Mouse (Mus musculus): ENCODE results near the gene Phf19.

Gene Phf19

GRCm38 (mm10) chr2:34896821-34897460 is 16.9 kb downstream of the Phf19 start:
- DNase-seq (ENCODE audit: low read depth, low spot score) = no peak

GRCm38 (mm10) chr2:34895503-34896113 is 18.2 kb downstream of the Phf19 start:
- no peak for DNase-seq (ENCODE audit: low read depth, low spot score)

DNA sequence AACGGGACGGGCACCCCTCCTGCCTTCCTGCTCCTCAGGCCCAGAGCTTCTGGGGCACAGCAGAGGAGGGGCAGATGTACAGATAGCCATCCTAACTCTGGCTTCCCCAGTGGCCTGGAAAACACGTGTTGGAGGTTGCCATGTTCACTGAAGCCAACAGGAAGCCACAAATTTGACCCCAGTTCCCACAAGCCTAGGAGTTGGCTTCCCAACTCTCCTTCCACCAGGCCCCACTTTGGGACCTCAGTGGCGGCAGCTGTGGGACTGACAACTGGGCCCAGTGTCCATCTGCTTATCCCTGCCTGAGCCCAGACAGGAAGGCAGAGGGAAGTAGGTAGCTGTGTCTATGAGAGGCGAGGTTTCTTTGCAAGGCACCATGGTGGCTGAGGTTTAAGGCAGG is 19.9 kb downstream of the Phf19 start:
- DNase-seq (ENCODE audit: low read depth, low spot score) = no peak

DNA sequence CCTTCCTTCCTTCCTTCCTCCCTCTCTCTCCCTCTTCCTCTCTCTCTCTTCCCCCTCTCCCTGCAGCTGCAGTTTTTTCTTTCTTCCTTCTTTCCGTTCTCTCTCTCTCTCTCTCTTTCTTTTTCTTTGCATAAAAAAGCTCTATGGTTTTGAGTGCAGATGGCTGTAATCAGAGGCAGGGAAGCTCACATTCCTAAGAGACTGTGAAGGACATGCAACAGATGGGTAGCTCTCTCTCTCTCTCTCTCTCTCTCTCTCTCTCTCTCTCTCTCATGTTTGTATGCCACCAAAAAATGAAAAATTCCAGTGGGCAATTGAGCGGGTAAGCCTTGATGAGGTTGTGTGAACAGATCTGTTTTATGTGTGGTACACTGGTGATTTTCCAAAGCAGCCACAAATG is 29.6 kb downstream of the Phf19 start:
- no peak for DNase-seq (ENCODE audit: low read depth, low spot score)

- DNase-seq (ENCODE audit: low read depth, low spot score) = no peak
Measured at GRCm38 (mm10) chr2:34883190-34883589, 30.6 kb downstream of the Phf19 start.

DNA sequence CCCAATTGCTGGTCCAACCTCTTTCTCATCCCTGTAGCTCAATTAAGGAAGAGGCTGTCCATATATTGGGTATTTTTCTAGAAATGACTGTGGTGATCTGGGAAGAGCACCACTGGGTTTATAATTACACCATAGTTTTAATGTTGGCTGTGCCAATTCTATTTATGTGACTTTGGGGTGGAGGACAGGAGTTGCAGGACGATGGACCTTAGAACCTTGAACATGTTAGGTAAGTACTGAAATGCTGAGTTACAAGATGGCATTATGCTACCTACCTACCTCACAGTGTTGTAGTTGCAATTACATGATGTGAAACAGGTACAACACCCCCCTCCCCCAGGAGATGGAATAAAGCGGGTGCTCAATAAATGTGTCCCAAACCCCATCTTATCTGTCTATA is 31.1 kb downstream of the Phf19 start:
- no peak for DNase-seq (ENCODE audit: low read depth, low spot score)

GRCm38 (mm10) chr2:34880054-34880453 is 33.8 kb downstream of the Phf19 start:
- no peak for DNase-seq (ENCODE audit: low read depth, low spot score)

- DNase-seq (ENCODE audit: low read depth, low spot score) = no peak
Measured at GRCm38 (mm10) chr2:34874816-34875345, 38.9 kb downstream of the Phf19 start, which contains the start of gene Psmd5. Gene Psmd5 (minus strand): TSS chr2:34874968.

DNA sequence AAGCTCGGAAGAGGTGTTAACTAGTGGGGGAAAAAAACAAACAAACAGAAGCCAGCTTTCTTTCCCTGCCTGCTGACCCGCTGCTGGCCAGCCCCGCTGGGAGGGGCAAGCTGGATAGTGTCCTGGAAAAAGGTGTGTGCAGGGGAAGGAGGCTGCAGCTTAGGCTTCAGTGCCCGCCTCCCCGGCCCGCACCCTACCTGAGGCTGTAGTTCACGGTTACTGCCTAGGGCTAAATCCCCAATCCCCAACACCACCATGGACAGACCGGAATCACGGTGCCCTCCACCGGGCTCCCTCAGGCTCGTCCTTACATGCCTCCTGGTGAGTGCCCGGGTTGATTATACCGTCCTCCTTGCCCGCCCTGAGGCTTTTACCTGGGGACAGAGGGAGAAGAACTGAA is 39.6 kb downstream of the Phf19 start, which contains the start of gene Cutal:
Gene Cutal, plus strand, starts transcription at position 126 of the 400 bp plus-strand sequence.
- DNase-seq (ENCODE audit: low read depth, low spot score) = no peak

DNA sequence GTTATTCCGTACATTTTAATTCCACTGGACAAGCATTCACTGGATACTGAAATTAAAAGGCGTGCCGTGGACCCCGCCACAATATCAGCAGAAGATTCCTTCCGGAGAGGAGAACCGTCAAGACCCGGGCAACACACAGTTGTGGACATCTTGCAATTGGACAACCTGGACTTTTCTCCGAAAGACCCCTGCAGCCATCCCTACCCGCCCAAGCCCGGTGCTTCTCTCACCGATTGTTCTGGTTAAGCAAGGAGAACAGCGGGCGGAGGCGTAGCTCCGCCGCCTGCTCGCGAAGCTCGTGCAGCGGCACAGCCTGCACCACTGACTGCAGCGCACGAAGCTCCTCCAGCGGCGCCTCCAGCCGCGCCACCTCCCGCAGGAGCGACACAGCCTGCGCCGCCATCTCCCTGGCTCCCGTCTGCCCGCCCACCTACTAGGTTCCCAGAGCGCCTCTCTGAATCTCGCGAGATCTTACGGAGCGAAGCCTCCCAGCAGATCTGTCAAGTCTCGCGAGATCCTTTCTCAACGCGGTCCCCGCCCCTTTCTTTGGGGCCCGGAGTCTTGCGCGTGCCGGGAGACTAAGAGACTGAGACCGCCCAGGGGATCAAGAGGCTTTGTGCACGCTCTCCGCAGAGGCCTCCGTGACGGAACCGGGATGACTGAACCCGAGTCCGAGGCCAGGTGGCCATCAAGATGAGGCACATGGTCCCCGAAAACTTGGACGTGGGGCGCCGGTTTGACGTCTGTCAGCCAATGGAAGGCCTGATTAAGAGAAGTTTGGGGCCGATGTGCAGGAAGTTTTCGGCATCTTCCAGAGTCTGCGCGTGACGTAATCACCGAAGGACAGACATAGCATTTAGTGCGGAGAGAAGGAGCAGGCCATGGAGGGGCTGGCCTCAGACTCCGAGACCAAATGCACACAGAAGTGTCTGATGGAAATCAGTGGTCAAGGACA is 43.0 kb downstream of the Phf19 start:
- peak; percentile 100 for DNase-seq (ENCODE audit: low read depth, low spot score)

DNA sequence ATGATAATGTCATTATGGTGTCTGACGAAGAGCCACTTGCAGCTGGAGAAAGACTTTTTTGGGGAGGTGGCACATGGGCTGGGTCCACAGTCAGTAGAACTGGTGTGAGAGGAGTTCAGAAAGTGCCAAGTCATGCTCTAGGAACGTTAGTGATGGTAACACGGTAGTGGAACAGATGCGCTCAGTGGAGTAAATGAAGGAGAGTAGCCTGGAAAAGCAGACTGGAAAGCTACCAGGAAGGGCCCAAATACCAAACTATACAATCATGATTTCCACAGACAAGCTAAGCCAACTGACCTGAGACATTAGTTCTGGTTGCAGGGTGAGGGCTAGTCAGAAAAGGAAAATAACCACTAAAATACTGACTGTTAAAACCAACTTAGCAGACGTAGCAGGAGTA is 44.1 kb downstream of the Phf19 start:
- DNase-seq (ENCODE audit: low read depth, low spot score) = no peak

GRCm38 (mm10) chr2:34857728-34858127 is 56.1 kb downstream of the Phf19 start:
- no peak for DNase-seq (ENCODE audit: low read depth, low spot score)

DNA sequence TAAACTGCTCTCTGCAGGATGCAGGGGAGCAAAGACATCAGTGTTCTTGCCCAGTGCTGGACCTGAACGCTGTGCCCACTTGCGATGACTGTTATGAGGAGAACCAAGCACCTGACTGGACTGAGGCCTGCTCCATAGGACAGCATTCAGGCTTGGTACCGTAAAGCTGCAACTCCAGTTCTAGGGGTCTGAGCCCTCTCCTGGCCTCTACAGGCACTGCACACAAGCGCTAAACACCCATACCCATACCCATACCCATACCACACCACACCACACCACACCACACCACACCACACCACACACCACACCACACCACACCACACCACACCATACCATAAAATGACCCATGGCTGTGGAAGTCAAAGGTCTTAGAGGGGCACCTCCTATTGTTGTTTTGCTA is 58.6 kb downstream of the Phf19 start:
- DNase-seq (ENCODE audit: low read depth, low spot score) = no peak

GRCm38 (mm10) chr2:34847702-34848101 is 66.1 kb downstream of the Phf19 start:
- DNase-seq (ENCODE audit: low read depth, low spot score) = no peak

Measured in mesoderm, embryonic 11.5 days (tissue).